Mouse (Mus musculus): Measurements from ENCODE around the gene Ccdc155.
"Not testable (repeated sequence)": the region's sequence is repeated elsewhere in the genome, so short reads cannot be mapped to it uniquely, and the experiment has no call there.

Gene Ccdc155

GRCm38 (mm10) chr7:45191161-45191560 lies 13.5 kb downstream of the Ccdc155 start:
- DNase-seq (ENCODE audit: low spot score in 2 of 2), result no peak

GRCm38 (mm10) chr7:45190186-45190585 lies 14.5 kb downstream of the Ccdc155 start:
- DNase-seq (ENCODE audit: low spot score in 2 of 2), result no peak

- DNase-seq (ENCODE audit: low spot score in 2 of 2), result no peak
Measured at GRCm38 (mm10) chr7:45189600-45189999, 15.1 kb downstream of the Ccdc155 start.

GRCm38 (mm10) chr7:45185921-45186320 lies 18.8 kb downstream of the Ccdc155 start:
- no peak for DNase-seq (ENCODE audit: low spot score in 2 of 2)

GRCm38 (mm10) chr7:45183672-45184071 lies 21.0 kb downstream of the Ccdc155 start:
- no peak for DNase-seq (ENCODE audit: low spot score in 2 of 2)

GRCm38 (mm10) chr7:45182606-45183005 lies 22.1 kb downstream of the Ccdc155 start:
- DNase-seq (ENCODE audit: low spot score in 2 of 2), result no peak

GRCm38 (mm10) chr7:45182199-45182601 lies 22.5 kb downstream of the Ccdc155 start:
- DNase-seq (ENCODE audit: low spot score in 2 of 2), result peak; percentile 92 to 93

- no peak for DNase-seq (ENCODE audit: low spot score in 2 of 2)
Measured at GRCm38 (mm10) chr7:45181540-45181939, 23.2 kb downstream of the Ccdc155 start.

- DNase-seq (ENCODE audit: low spot score in 2 of 2), result peak in 1 of 2 experiments; percentile 36
Measured at GRCm38 (mm10) chr7:45180896-45181477, 23.7 kb downstream of the Ccdc155 start, which contains the start of gene Pth2. Pth2 (plus strand) TSS chr7:45180995.

GRCm38 (mm10) chr7:45179469-45179868 lies 25.2 kb downstream of the Ccdc155 start, which contains the start of gene Gfy:
Gfy (minus strand) TSS chr7:45179569.
- DNase-seq (ENCODE audit: low spot score in 2 of 2), result no peak

- no peak for DNase-seq (ENCODE audit: low spot score in 2 of 2)
Measured at GRCm38 (mm10) chr7:45178550-45178949, 26.1 kb downstream of the Ccdc155 start.

- peak in 1 of 2 experiments; percentile 52 for DNase-seq (ENCODE audit: low spot score in 2 of 2)
Measured at GRCm38 (mm10) chr7:45176356-45176755, 28.3 kb downstream of the Ccdc155 start.

- no peak for DNase-seq (ENCODE audit: low spot score in 2 of 2)
Measured at GRCm38 (mm10) chr7:45175929-45176328, 28.8 kb downstream of the Ccdc155 start.

GRCm38 (mm10) chr7:45175398-45175797 lies 29.3 kb downstream of the Ccdc155 start:
- no peak for DNase-seq (ENCODE audit: low spot score in 2 of 2)

GRCm38 (mm10) chr7:45174567-45175280 lies 30.0 kb downstream of the Ccdc155 start:
- peak in 1 of 2 experiments; percentile 40 for DNase-seq (ENCODE audit: low spot score in 2 of 2)

GRCm38 (mm10) chr7:45173772-45174171 lies 30.9 kb downstream of the Ccdc155 start:
- DNase-seq (ENCODE audit: low spot score in 2 of 2), result not testable (repeated sequence)

GRCm38 (mm10) chr7:45172974-45173373 lies 31.7 kb downstream of the Ccdc155 start:
- no peak for DNase-seq (ENCODE audit: low spot score in 2 of 2)

- peak in 1 of 2 experiments; percentile 68 for DNase-seq (ENCODE audit: low spot score in 2 of 2)
Measured at GRCm38 (mm10) chr7:45169495-45169894, 35.2 kb downstream of the Ccdc155 start.

GRCm38 (mm10) chr7:45168656-45169055 lies 36.0 kb downstream of the Ccdc155 start:
- no peak for DNase-seq (ENCODE audit: low spot score in 2 of 2)

- peak in 1 of 2 experiments; percentile 60 for DNase-seq (ENCODE audit: low spot score in 2 of 2)
Measured at GRCm38 (mm10) chr7:45167761-45168445, 36.8 kb downstream of the Ccdc155 start.

- DNase-seq (ENCODE audit: low spot score in 2 of 2), result peak in 1 of 2 experiments; percentile 69
Measured at GRCm38 (mm10) chr7:45166950-45167401, 37.7 kb downstream of the Ccdc155 start.

GRCm38 (mm10) chr7:45165701-45166100 lies 39.0 kb downstream of the Ccdc155 start:
- no peak for DNase-seq (ENCODE audit: low spot score in 2 of 2)

All from right cerebral cortex, postnatal 10 days (tissue).